Mouse (Mus musculus) limb, embryonic 15.5 days (tissue): ENCODE measurements around the gene Slc6a21. TPM values are rescaled to one million over a fixed set of nuclear protein-coding genes. Genes with fewer than 3 reads are reported as not detected.

ENCODE experiments used
- polyA plus RNA-seq: library from polyadenylated mRNA; unstranded; fragments of >200 nt; fragmentation: Nextera tagmentation; extraction: Ambion mirVana; gene quantifications from 2 replicates; pipeline ENCODE4 v1.2.1, GENCODE M21; 2015

Slc6a21 gene
- polyA plus RNA-seq, 1 experiment from 2014 or later: not detected

Other genes with a start within 250 kb of the Slc6a21 start
- gene Prr12, start 224.6 kb upstream of the Slc6a21 start, polyA plus RNA-seq: 9.3 and 11.5 TPM in 2 replicates
- 63.0 and 70.3 TPM in 2 replicates for gene Nosip, start 215.1 kb upstream of the Slc6a21 start, polyA plus RNA-seq
- 23.1 and 25.1 TPM in 2 replicates for gene Prrg2, start 214.8 kb upstream of the Slc6a21 start, polyA plus RNA-seq
- 653 and 714 TPM in 2 replicates for gene Rcn3, start 185.3 kb upstream of the Slc6a21 start, polyA plus RNA-seq
- 99.7 and 121 TPM in 2 replicates for gene Fcgrt, start 173.7 kb upstream of the Slc6a21 start, polyA plus RNA-seq
- gene Rps11, start 153.1 kb upstream of the Slc6a21 start, polyA plus RNA-seq: 1,215 and 1,484 TPM in 2 replicates
- 1,220 and 1,390 TPM in 2 replicates for gene Rpl13a, start 148.8 kb upstream of the Slc6a21 start, polyA plus RNA-seq
- gene Gm45713, start 141.3 kb upstream of the Slc6a21 start, polyA plus RNA-seq: 0.65 TPM in 1 of 2 replicates, not detected in the other
- 2.1 and 2.7 TPM in 2 replicates for gene Flt3l, start 141.1 kb upstream of the Slc6a21 start, polyA plus RNA-seq
- gene Pih1d1, start 123.2 kb upstream of the Slc6a21 start, polyA plus RNA-seq: 76.3 and 84.6 TPM in 2 replicates
- 44.1 and 49.1 TPM in 2 replicates for gene Aldh16a1, start 122.9 kb upstream of the Slc6a21 start, polyA plus RNA-seq
- 0.12 and 0.24 TPM in 2 replicates for gene Slc17a7, start 113.6 kb upstream of the Slc6a21 start, polyA plus RNA-seq
- gene Gfy, start 97.9 kb upstream of the Slc6a21 start, polyA plus RNA-seq: not detected in 2 replicates
- not detected in 2 replicates for gene Pth2, start 96.5 kb upstream of the Slc6a21 start, polyA plus RNA-seq
- gene Ccdc155, start 72.6 kb upstream of the Slc6a21 start, polyA plus RNA-seq: 1.2 and 2.7 TPM in 2 replicates
- gene Dkkl1, start 65.4 kb upstream of the Slc6a21 start, polyA plus RNA-seq: 51.2 and 64.5 TPM in 2 replicates
- gene Tead2, start 61.8 kb upstream of the Slc6a21 start, polyA plus RNA-seq: 131 and 134 TPM in 2 replicates
- 3.8 and 5.1 TPM in 2 replicates for gene Cd37, start 38.4 kb upstream of the Slc6a21 start, polyA plus RNA-seq
- 0.09 TPM in 1 of 2 replicates, not detected in the other for gene Slc6a16, start 36.4 kb upstream of the Slc6a21 start, polyA plus RNA-seq
- 22.0 and 22.6 TPM in 2 replicates for gene Trpm4, start 56.3 kb downstream of the Slc6a21 start, polyA plus RNA-seq
- gene Hrc, start 57.8 kb downstream of the Slc6a21 start, polyA plus RNA-seq: 6.5 and 15.1 TPM in 2 replicates
- gene Ppfia3, start 89.5 kb downstream of the Slc6a21 start, polyA plus RNA-seq: 7.8 and 9.1 TPM in 2 replicates
- gene Lin7b, start 93.1 kb downstream of the Slc6a21 start, polyA plus RNA-seq: 2.3 and 2.5 TPM in 2 replicates
- 199 and 204 TPM in 2 replicates for gene Snrnp70, start 118.2 kb downstream of the Slc6a21 start, polyA plus RNA-seq
- 0.10 and 0.12 TPM in 2 replicates for gene Kcna7, start 128.1 kb downstream of the Slc6a21 start, polyA plus RNA-seq
- 1.9 and 3.0 TPM in 2 replicates for gene Ntf5, start 136.2 kb downstream of the Slc6a21 start, polyA plus RNA-seq
- not detected in 2 replicates for gene Lhb, start 143.3 kb downstream of the Slc6a21 start, polyA plus RNA-seq
- gene Gys1, start 157.3 kb downstream of the Slc6a21 start, polyA plus RNA-seq: 39.0 and 43.5 TPM in 2 replicates
- gene Ruvbl2, start 160.6 kb downstream of the Slc6a21 start, polyA plus RNA-seq: 122 and 125 TPM in 2 replicates
- gene Ftl1, start 182.4 kb downstream of the Slc6a21 start, polyA plus RNA-seq: 4,640 and 4,716 TPM in 2 replicates
- 145 and 146 TPM in 2 replicates for gene Bax, start 189.4 kb downstream of the Slc6a21 start, polyA plus RNA-seq
- gene Tulp2, start 204.4 kb downstream of the Slc6a21 start, polyA plus RNA-seq: 0.61 and 1.0 TPM in 2 replicates
- not detected in 2 replicates for gene Gm45808, start 209.3 kb downstream of the Slc6a21 start, polyA plus RNA-seq
- 3.1 and 3.3 TPM in 2 replicates for gene Dhdh, start 211.3 kb downstream of the Slc6a21 start, polyA plus RNA-seq
- 279 and 295 TPM in 2 replicates for gene Nucb1, start 232.9 kb downstream of the Slc6a21 start, polyA plus RNA-seq
- 22.3 and 26.1 TPM in 2 replicates for gene Ppp1r15a, start 248.8 kb downstream of the Slc6a21 start, polyA plus RNA-seq
- gene Plekha4, start 248.8 kb downstream of the Slc6a21 start, polyA plus RNA-seq: 5.7 and 6.8 TPM in 2 replicates